Mouse (Mus musculus) kidney, postnatal 0 days (tissue): ENCODE data around the gene Uba3. TPM values are rescaled to one million over a fixed set of nuclear protein-coding genes. Genes with fewer than 3 reads are reported as not detected.

Experiments
- ATAC-seq: fragments of 200-750 bp; cut with Nextera tagmentation; replicated peaks from 2 replicates; pipeline ENCODE4 v1.8.0; 2017; ENCODE audit warnings: low read depth, moderate number of reproducible peaks, moderate TSS enrichment, moderate library complexity; ENCODE audit not compliant: low FRiP score
- DNase-seq: peaks from one replicate; pipeline ENCODE4 v3.0.0-alpha.2; 2016; ENCODE audit warnings: low spot score
- H3K27ac ChIP-seq: fragments of 300-500 bp; sonication (generic); 2 replicates; pipeline ENCODE4 v1.5.1; 2014; ENCODE audit warnings: mild to moderate bottlenecking
- H3K27me3 ChIP-seq: fragments of 300-500 bp; sonication (generic); 2 replicates; pipeline ENCODE4 v1.6.1; 2014; ENCODE audit warnings: low read length, mixed read lengths; ENCODE audit not compliant: insufficient read depth
- H3K36me3 ChIP-seq: fragments of 300-500 bp; sonication (generic); 2 replicates; pipeline ENCODE4 v1.6.1; 2014; ENCODE audit warnings: low read length, mixed read lengths; ENCODE audit not compliant: insufficient read depth
- H3K4me1 ChIP-seq: fragments of 300-500 bp; sonication (generic); replicated peaks from 2 replicates; pipeline ENCODE4 v1.6.1; 2014; ENCODE audit warnings: antibody characterized with exemption, low read length, mixed read lengths; ENCODE audit not compliant: insufficient read depth
- H3K4me2 ChIP-seq: fragments of 300-500 bp; sonication (generic); 2 replicates; pipeline ENCODE4 v1.6.1; 2014; ENCODE audit warnings: mild to moderate bottlenecking, low read length, moderate library complexity, mixed read lengths
- H3K4me3 ChIP-seq: fragments of 300-500 bp; sonication (generic); replicated peaks from 2 replicates; pipeline ENCODE4 v1.5.1; 2014; ENCODE audit warnings: low read depth, low read length
- H3K9ac ChIP-seq: fragments of 300-500 bp; sonication (generic); 2 replicates; pipeline ENCODE4 v1.6.1; 2014; ENCODE audit warnings: low read depth, low read length
- H3K9me3 ChIP-seq: fragments of 300-500 bp; sonication (generic); replicated peaks from 2 replicates; pipeline ENCODE4 v1.6.1; 2016; ENCODE audit warnings: low read length, inconsistent platforms, mixed read lengths
- CTCF ChIP-seq: IDR thresholded peaks from 2 replicates; pipeline ENCODE4 v1.5.1; 2016; ENCODE audit warnings: antibody characterized with exemption, low read depth, mild to moderate bottlenecking, moderate library complexity
- WGBS: fragments of 180-500 bp; shearing (Covaris S2); extraction: QIAGEN DNeasy Blood & Tissue Kit; methylation state at CpG from one replicate; pipeline ENCODE4 v1.1.7; 2014; 5-methylcytosine and 5-hydroxymethylcytosine counted together
- polyA plus RNA-seq: library from polyadenylated mRNA; unstranded; fragments of >200 nt; fragmentation: Nextera tagmentation; extraction: Ambion mirVana; gene quantifications from 2 replicates; pipeline ENCODE4 v1.2.1, GENCODE M21; 2015

Gene Uba3
- polyA plus RNA-seq, 1 experiment from 2014 or later, result 57.1 TPM

- no peak overlapping the region for H3K27ac ChIP-seq
- 96% methylated on average over 6 of the region's 6 CpGs for WGBS
- H3K4me3 ChIP-seq, result no peak overlapping the region
- H3K36me3 ChIP-seq, result no peaks in the 10 kb centered on the region
- TF ChIP-seq CTCF, result 0 out of 2 replicates have a peak, but pooled peaks have one; percentile 13
- ATAC-seq (no peak), DNase-seq (no peak)
- H3K4me1 ChIP-seq, result no peaks in the 10 kb centered on the region
- H3K27me3 ChIP-seq, result no peaks in the 10 kb centered on the region
- H3K9me3 ChIP-seq, result 0 out of 2 replicates have a peak, but pooled peaks cover 3% of the 10 kb centered on the region
- no peak overlapping the region for H3K4me2 ChIP-seq
- no peak overlapping the region for H3K9ac ChIP-seq
Observed at GRCm38 (mm10) chr6:97239360-97239759, 33.9 kb upstream of the Uba3 start.

GRCm38 (mm10) chr6:97236088-97236487, 30.6 kb upstream of the Uba3 start:
- no peak for DNase-seq
- TF ChIP-seq CTCF, result no peak
- H3K36me3 ChIP-seq, result peaks cover 14% of the 10 kb centered on the region; the same call in 1 of the 2 replicates
- no peak overlapping the region for H3K4me2 ChIP-seq
- no peak for ATAC-seq
- WGBS, result 86% methylated on average over 5 of the region's 5 CpGs
- no peaks in the 10 kb centered on the region for H3K27me3 ChIP-seq
- 0 out of 2 replicates have a peak, but pooled peaks cover 3% of the 10 kb centered on the region for H3K9me3 ChIP-seq
- H3K4me1 ChIP-seq, result no peaks in the 10 kb centered on the region
- no peak overlapping the region for H3K9ac ChIP-seq
- no peak overlapping the region for H3K27ac ChIP-seq
- no peak overlapping the region for H3K4me3 ChIP-seq

GRCm38 (mm10) chr6:97234911-97235668, 29.6 kb upstream of the Uba3 start:
- ATAC-seq (no peak), DNase-seq (no peak)
- no peaks in the 10 kb centered on the region for H3K4me1 ChIP-seq
- no peak overlapping the region for H3K4me3 ChIP-seq
- H3K4me2 ChIP-seq, result no peak overlapping the region
- H3K27ac ChIP-seq, result no peak overlapping the region
- H3K9ac ChIP-seq, result no peak overlapping the region
- peaks cover 21% of the 10 kb centered on the region; the same call in 1 of the 2 replicates for H3K36me3 ChIP-seq
- H3K9me3 ChIP-seq, result 0 out of 2 replicates have a peak, but pooled peaks cover 3% of the 10 kb centered on the region
- H3K27me3 ChIP-seq, result no peaks in the 10 kb centered on the region
- 77% methylated on average over 7 of the region's 7 CpGs for WGBS
- no peak for TF ChIP-seq CTCF

GRCm38 (mm10) chr6:97227067-97227847, 21.8 kb upstream of the Uba3 start:
- Histone ChIP-seq H3K4me3 (no peak overlapping the region), H3K9me3 (no peaks in the 10 kb centered on the region), H3K27ac (no peak overlapping the region), H3K4me2 (no peak overlapping the region), H3K36me3 (peaks cover 20% of the 10 kb centered on the region; the same call in 1 of the 2 replicates), H3K27me3 (no peaks in the 10 kb centered on the region), H3K4me1 (0 out of 2 replicates have a peak, but pooled peaks cover 4% of the 10 kb centered on the region), H3K9ac (no peak overlapping the region)
- DNase-seq, result no peak
- 98% methylated on average over 9 of the region's 9 CpGs for WGBS
- no peak for TF ChIP-seq CTCF
- ATAC-seq, result no peak

GRCm38 (mm10) chr6:97226083-97226491, 20.6 kb upstream of the Uba3 start:
- no peak overlapping the region for H3K4me2 ChIP-seq

GRCm38 (mm10) chr6:97224505-97224904, 19.1 kb upstream of the Uba3 start:
- Histone ChIP-seq H3K4me3 (no peak overlapping the region), H3K9ac (no peak overlapping the region), H3K36me3 (0 out of 2 replicates have a peak, but pooled peaks cover 3% of the 10 kb centered on the region), H3K9me3 (no peaks in the 10 kb centered on the region), H3K4me2 (no peak overlapping the region), H3K27me3 (no peaks in the 10 kb centered on the region), H3K4me1 (peaks cover 11% of the 10 kb centered on the region; the same call in 1 of the 2 replicates), H3K27ac (no peak overlapping the region)
- no peak for DNase-seq
- no peak for ATAC-seq
- TF ChIP-seq CTCF, result no peak
- WGBS, result 90% methylated on average over 8 of the region's 8 CpGs

More at GRCm38 (mm10) chr6:97226083-97226491, 20.6 kb upstream of the Uba3 start:
- DNase-seq (no peak), ATAC-seq (no peak)
- no peaks in the 10 kb centered on the region for H3K27me3 ChIP-seq
- peaks cover 11% of the 10 kb centered on the region; the same call in 1 of the 2 replicates for H3K4me1 ChIP-seq
- 0 out of 2 replicates have a peak, but pooled peaks cover 14% of the 10 kb centered on the region for H3K36me3 ChIP-seq
- WGBS, result 54% methylated on average over 1 of the region's 1 CpGs
- no peak for TF ChIP-seq CTCF
- H3K4me3 ChIP-seq, result no peak overlapping the region
- H3K9ac ChIP-seq, result no peak overlapping the region
- no peak overlapping the region for H3K27ac ChIP-seq
- H3K9me3 ChIP-seq, result no peaks in the 10 kb centered on the region
